ENCODE assay signal across 10 mouse cellular contexts in the genomic region with DNA sequence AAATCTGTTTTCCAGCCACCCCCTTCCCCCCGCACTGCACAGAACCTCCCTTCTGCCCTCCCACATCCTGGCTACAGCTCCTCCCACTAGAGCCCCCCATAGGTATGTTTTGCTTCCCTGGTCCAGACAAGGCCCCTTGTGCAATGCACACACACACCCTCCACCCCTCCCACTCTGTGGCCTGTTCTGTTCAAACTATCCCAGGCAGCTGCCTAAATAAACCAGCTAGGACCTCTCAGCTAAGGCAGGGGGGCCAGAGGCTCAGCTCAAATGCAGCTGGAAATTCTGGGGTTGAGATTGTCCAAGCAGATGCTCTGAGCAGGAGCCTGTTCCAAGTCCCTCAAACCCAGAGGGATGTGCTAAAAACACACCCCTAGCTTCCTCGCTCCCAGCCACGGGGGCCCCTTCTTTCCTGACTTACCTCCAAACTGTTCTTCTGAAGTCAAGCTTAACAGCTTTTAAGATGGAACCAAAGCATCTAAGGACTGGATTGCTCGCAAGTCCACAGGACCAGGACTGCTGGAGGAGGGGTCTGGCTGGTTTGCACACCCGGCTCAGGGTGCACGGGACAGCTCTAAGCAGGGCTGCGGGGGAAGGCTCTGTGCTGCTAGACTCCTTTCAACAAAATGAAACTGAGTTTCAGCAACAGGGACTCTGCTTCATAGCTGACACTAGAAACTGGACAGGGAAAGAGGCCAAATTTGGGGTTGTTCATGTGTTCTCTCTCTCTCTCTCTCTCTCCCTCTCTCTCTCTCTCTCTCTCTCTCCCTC. TPM values are rescaled to one million over a fixed set of nuclear protein-coding genes. Genes with fewer than 3 reads are reported as not detected.
DNase-seq lines count a peak whose midpoint lies in the region; ATAC-seq and TF ChIP-seq lines count a peak whose summit lies in the region.
"Had no signal": no experiment of that assay in that cellular context is flagged by ENCODE, and none has a peak within 500 bp of the region (broad histone marks: within the 10 kb centered on the region; RNA-seq: fewer than 3 reads in every experiment).

No protein-coding gene starts in this region.

- TF ChIP-seq CTCF in forebrain, postnatal 0 days (IDR thresholded peaks at IDR 0.05; ENCODE audit: low read depth) = no peak

- no peak overlapping the region for H3K4me3 ChIP-seq in forebrain, embryonic 10.5 days
- no peak overlapping the region for H3K4me3 ChIP-seq in forebrain, postnatal 0 days (ENCODE audit: low read depth, low read length)
- peak overlapping the region; percentile 19; the same call in 1 of the 2 replicates for H3K4me3 ChIP-seq in embryonic facial prominence, embryonic 11.5 days (ENCODE audit: low read depth, low read length)
- H3K4me3 ChIP-seq in heart, embryonic 14.5 days (ENCODE audit: control insufficient read depth in 1 of 2, insufficient read depth in 1 of 2, low read depth in 1 of 2, low read length in 2 of 2) = peak overlapping the region in 1 of 2 experiments; percentile 16; a peak in 2 of 4 replicates
- H3K4me3 ChIP-seq in limb, embryonic 11.5 days (ENCODE audit: low read depth, low read length) = peak overlapping the region; percentile 24
- H3K4me3 ChIP-seq in neural tube, embryonic 12.5 days = no peak overlapping the region
- H3K4me3 ChIP-seq: erythroblast, embryonic 14.5 days had no signal

- H3K36me3 ChIP-seq in forebrain, embryonic 10.5 days (replicated peaks) = no peaks in the 10 kb centered on the region
- no peaks in the 10 kb centered on the region for H3K36me3 ChIP-seq in forebrain, postnatal 0 days (ENCODE audit: insufficient read depth)
- no peaks in the 10 kb centered on the region for H3K36me3 ChIP-seq in embryonic facial prominence, embryonic 11.5 days (replicated peaks; ENCODE audit: control insufficient read depth, insufficient read depth, low read depth, low read length)
- H3K36me3 ChIP-seq in heart, embryonic 14.5 days (ENCODE audit: control insufficient read depth, insufficient read depth, low read length) = no peaks in the 10 kb centered on the region
- H3K36me3 ChIP-seq in limb, embryonic 11.5 days (ENCODE audit: control insufficient read depth, insufficient read depth, low read length) = peaks cover 2% of the 10 kb centered on the region; the same call in 1 of the 2 replicates
- no peaks in the 10 kb centered on the region for H3K36me3 ChIP-seq in neural tube, embryonic 12.5 days

- H3K9ac ChIP-seq in forebrain, postnatal 0 days = no peak overlapping the region
- H3K9ac ChIP-seq in embryonic facial prominence, embryonic 11.5 days (replicated peaks; ENCODE audit: low read length) = peak overlapping the region; percentile 45
- H3K9ac ChIP-seq in heart, embryonic 14.5 days (ENCODE audit: low read length) = no peak overlapping the region; the same call in 1 of the 2 replicates
- H3K9ac ChIP-seq in limb, embryonic 11.5 days (ENCODE audit: low read length) = peak overlapping the region; percentile 42
- 0 out of 2 replicates have a peak overlapping the region, but pooled peaks have one; percentile 8 for H3K9ac ChIP-seq in neural tube, embryonic 12.5 days

- H3K27ac ChIP-seq in forebrain, embryonic 10.5 days = peak overlapping the region; percentile 80
- H3K27ac ChIP-seq in forebrain, postnatal 0 days (ENCODE audit: low read depth, low read length) = no peak overlapping the region
- peak overlapping the region; percentile 85 for H3K27ac ChIP-seq in embryonic facial prominence, embryonic 11.5 days (replicated peaks; ENCODE audit: low read depth, low read length)
- H3K27ac ChIP-seq in heart, embryonic 14.5 days (replicated peaks in 1 of 2; ENCODE audit: control insufficient read depth in 1 of 2, insufficient read depth in 1 of 2, low read depth in 2 of 2, low read length in 2 of 2) = peak overlapping the region; percentile 74 to 78
- peak overlapping the region; percentile 92 for H3K27ac ChIP-seq in limb, embryonic 11.5 days (replicated peaks; ENCODE audit: low read depth, low read length)
- no peak overlapping the region; the same call in 1 of the 2 replicates for H3K27ac ChIP-seq in neural tube, embryonic 12.5 days

- 45% methylated on average over 7 of the region's 7 CpGs for WGBS in forebrain, embryonic 10.5 days
- 40% methylated on average over 7 of the region's 7 CpGs for WGBS in forebrain, postnatal 0 days
- WGBS in embryonic facial prominence, embryonic 11.5 days = 25% methylated on average over 7 of the region's 7 CpGs
- 34% methylated on average over 7 of the region's 7 CpGs for WGBS in heart, embryonic 14.5 days
- 18% methylated on average over 7 of the region's 7 CpGs for WGBS in limb, embryonic 11.5 days
- 47% methylated on average over 7 of the region's 7 CpGs for WGBS in neural tube, embryonic 12.5 days

- H3K4me1 ChIP-seq in forebrain, embryonic 10.5 days = peaks cover 44% of the 10 kb centered on the region
- no peaks in the 10 kb centered on the region for H3K4me1 ChIP-seq in forebrain, postnatal 0 days (ENCODE audit: insufficient read depth)
- H3K4me1 ChIP-seq in embryonic facial prominence, embryonic 11.5 days (ENCODE audit: control insufficient read depth, insufficient read depth, low read length) = peaks cover 16% of the 10 kb centered on the region
- H3K4me1 ChIP-seq in heart, embryonic 14.5 days (ENCODE audit: control insufficient read depth in 2 of 2, insufficient read depth in 2 of 2, low read length in 2 of 2) = peaks cover 30 to 34% of the 10 kb centered on the region in 2 experiments
- peaks cover 47% of the 10 kb centered on the region for H3K4me1 ChIP-seq in limb, embryonic 11.5 days (ENCODE audit: control insufficient read depth, insufficient read depth, low read length)
- peaks cover 9% of the 10 kb centered on the region for H3K4me1 ChIP-seq in neural tube, embryonic 12.5 days

- no peak for DNase-seq in forebrain, embryonic 10.5 days (ENCODE audit: extremely low spot score, low spot score)
- DNase-seq in forebrain, postnatal 0 days = no peak
- DNase-seq in embryonic facial prominence, embryonic 11.5 days (ENCODE audit: low spot score) = peak; percentile 76
- DNase-seq in limb, embryonic 11.5 days (ENCODE audit: low spot score) = peak; percentile 82

- no peak overlapping the region for H3K4me2 ChIP-seq in forebrain, postnatal 0 days (ENCODE audit: low read depth)
- H3K4me2 ChIP-seq in embryonic facial prominence, embryonic 11.5 days (ENCODE audit: low read depth, low read length) = peak overlapping the region; percentile 48
- peak overlapping the region; percentile 38 for H3K4me2 ChIP-seq in heart, embryonic 14.5 days (ENCODE audit: low read length)
- H3K4me2 ChIP-seq in limb, embryonic 11.5 days (ENCODE audit: low read depth, severe bottlenecking) = peak overlapping the region; percentile 47
- peak overlapping the region; percentile 42 for H3K4me2 ChIP-seq in neural tube, embryonic 12.5 days (replicated peaks)

- H3K27me3 ChIP-seq in forebrain, embryonic 10.5 days (ENCODE audit: poor library complexity, severe bottlenecking) = 0 out of 2 replicates have a peak, but pooled peaks cover 11% of the 10 kb centered on the region
- no peaks in the 10 kb centered on the region for H3K27me3 ChIP-seq in forebrain, postnatal 0 days (ENCODE audit: insufficient read depth, low read length)
- H3K27me3 ChIP-seq in embryonic facial prominence, embryonic 11.5 days (ENCODE audit: control insufficient read depth, insufficient read depth, low read length) = no peaks in the 10 kb centered on the region
- H3K27me3 ChIP-seq in heart, embryonic 14.5 days (ENCODE audit: control insufficient read depth, insufficient read depth, low read length) = no peaks in the 10 kb centered on the region
- no peaks in the 10 kb centered on the region for H3K27me3 ChIP-seq in limb, embryonic 11.5 days (ENCODE audit: control insufficient read depth, insufficient read depth, low read length)
- peaks cover 4% of the 10 kb centered on the region; the same call in 1 of the 2 replicates for H3K27me3 ChIP-seq in neural tube, embryonic 12.5 days (replicated peaks)

- H3K9me3 ChIP-seq in forebrain, embryonic 10.5 days = no peaks in the 10 kb centered on the region
- H3K9me3 ChIP-seq in forebrain, postnatal 0 days (ENCODE audit: low read length) = no peaks in the 10 kb centered on the region
- no peaks in the 10 kb centered on the region for H3K9me3 ChIP-seq in embryonic facial prominence, embryonic 11.5 days (replicated peaks; ENCODE audit: control insufficient read depth, low read length)
- H3K9me3 ChIP-seq in heart, embryonic 14.5 days (ENCODE audit: control insufficient read depth, low read length) = no peaks in the 10 kb centered on the region
- no peaks in the 10 kb centered on the region for H3K9me3 ChIP-seq in limb, embryonic 11.5 days (ENCODE audit: control insufficient read depth, low read length)
- no peaks in the 10 kb centered on the region for H3K9me3 ChIP-seq in neural tube, embryonic 12.5 days

- no peak; the same call in 1 of the 2 replicates for ATAC-seq in forebrain, postnatal 0 days
- ATAC-seq in embryonic facial prominence, embryonic 11.5 days (replicated peaks; ENCODE audit: insufficient number of reproducible peaks, low FRiP score, low TSS enrichment, low read depth) = peak; percentile 76
- peak; percentile 49 for ATAC-seq in heart, embryonic 14.5 days (ENCODE audit: insufficient number of reproducible peaks, insufficient read depth, low FRiP score, low read depth)
- peak; percentile 91 for ATAC-seq in limb, embryonic 11.5 days (ENCODE audit: insufficient number of reproducible peaks, low FRiP score, low TSS enrichment, low read depth)
- no peak for ATAC-seq in neural tube, embryonic 12.5 days (ENCODE audit: low FRiP score, low read depth)
- ATAC-seq in CD4-positive, CD25-positive, alpha-beta regulatory T cell, adult 4 months = no peak
- ATAC-seq in megakaryocyte-erythroid progenitor cell, adult 5-6 weeks (replicated peaks; ENCODE audit: low FRiP score, low TSS enrichment, poor library complexity, severe bottlenecking) = no peak

RNA-seq across cellular contexts. Expression of a gene that starts 40.1 kb away (rescaled TPM):
- 0.36 and 0.90 TPM in 2 replicates for polyA plus RNA-seq in forebrain, embryonic 10.5 days (2016; fragmentation: Nextera tagmentation; extraction: Ambion mirVana)
- total RNA-seq in forebrain, postnatal 0 days (2014; rRNA removed) = 0.38 and 3.0 TPM in 2 replicates
- 1.1 and 1.5 TPM in 2 replicates for polyA plus RNA-seq in forebrain, postnatal 0 days (2015; fragmentation: Nextera tagmentation; extraction: Ambion mirVana)
- polyA plus RNA-seq in embryonic facial prominence, embryonic 11.5 days (2014; fragmentation: Nextera tagmentation; extraction: Ambion mirVana) = 0.54 and 0.77 TPM in 2 replicates
- not detected in 2 replicates for polyA plus RNA-seq in heart, embryonic 14.5 days (2014; fragmentation: Nextera tagmentation; extraction: Ambion mirVana)
- polyA plus RNA-seq in limb, embryonic 11.5 days (2014; fragmentation: Nextera tagmentation; extraction: Ambion mirVana) = 0.17 TPM in 1 of 2 replicates, not detected in the other
- 0.70 and 1.3 TPM in 2 replicates for polyA plus RNA-seq in neural tube, embryonic 12.5 days (2016; fragmentation: Nextera tagmentation; extraction: Ambion mirVana)
- polyA plus RNA-seq in CD4-positive, CD25-positive, alpha-beta regulatory T cell, adult 4 months (2017; shearing (Covaris generic)) = not detected
- not detected in 2 replicates for total RNA-seq in megakaryocyte-erythroid progenitor cell, adult 5-6 weeks (2014; fragmentation: Nextera tagmentation)
- not detected in 2 replicates for total RNA-seq in megakaryocyte-erythroid progenitor cell, adult 5-6 weeks (2017)
- polyA plus RNA-seq: C2C12; erythroblast, embryonic 14.5 days had no signal

RNA-seq across cellular contexts. Expression of a gene that starts 45.4 kb away (rescaled TPM):
- 4.0 and 4.6 TPM in 2 replicates for polyA plus RNA-seq in forebrain, embryonic 10.5 days (2016; fragmentation: Nextera tagmentation; extraction: Ambion mirVana)
- 31.0 and 45.8 TPM in 2 replicates for total RNA-seq in forebrain, postnatal 0 days (2014; rRNA removed)
- 27.4 and 32.2 TPM in 2 replicates for polyA plus RNA-seq in forebrain, postnatal 0 days (2015; fragmentation: Nextera tagmentation; extraction: Ambion mirVana)
- polyA plus RNA-seq in embryonic facial prominence, embryonic 11.5 days (2014; fragmentation: Nextera tagmentation; extraction: Ambion mirVana) = 24.6 and 26.7 TPM in 2 replicates
- 10.5 and 15.6 TPM in 2 replicates for polyA plus RNA-seq in heart, embryonic 14.5 days (2014; fragmentation: Nextera tagmentation; extraction: Ambion mirVana)
- 30.8 and 37.6 TPM in 2 replicates for polyA plus RNA-seq in limb, embryonic 11.5 days (2014; fragmentation: Nextera tagmentation; extraction: Ambion mirVana)
- 48.7 and 51.6 TPM in 2 replicates for polyA plus RNA-seq in neural tube, embryonic 12.5 days (2016; fragmentation: Nextera tagmentation; extraction: Ambion mirVana)
- polyA plus RNA-seq in CD4-positive, CD25-positive, alpha-beta regulatory T cell, adult 4 months (2017; shearing (Covaris generic)) = 1 to 10 TPM in 1 of 2 experiments, under 1 TPM in 1; 0.77 to 1.2 TPM
- total RNA-seq in megakaryocyte-erythroid progenitor cell, adult 5-6 weeks (2014; fragmentation: Nextera tagmentation) = not detected in 2 replicates
- total RNA-seq in megakaryocyte-erythroid progenitor cell, adult 5-6 weeks (2017) = 0.27 TPM in 1 of 2 replicates, not detected in the other
- polyA plus RNA-seq: erythroblast, embryonic 14.5 days had no signal

RNA-seq across cellular contexts. Expression of a gene that starts 45.4 kb away (rescaled TPM):
- polyA plus RNA-seq in forebrain, embryonic 10.5 days (2016; fragmentation: Nextera tagmentation; extraction: Ambion mirVana) = 2.2 and 3.6 TPM in 2 replicates
- total RNA-seq in forebrain, postnatal 0 days (2014; rRNA removed) = 612 and 779 TPM in 2 replicates
- polyA plus RNA-seq in forebrain, postnatal 0 days (2015; fragmentation: Nextera tagmentation; extraction: Ambion mirVana) = 54.0 and 58.3 TPM in 2 replicates
- 5.4 and 5.8 TPM in 2 replicates for polyA plus RNA-seq in embryonic facial prominence, embryonic 11.5 days (2014; fragmentation: Nextera tagmentation; extraction: Ambion mirVana)
- not detected in 2 replicates for polyA plus RNA-seq in heart, embryonic 14.5 days (2014; fragmentation: Nextera tagmentation; extraction: Ambion mirVana)
- polyA plus RNA-seq in limb, embryonic 11.5 days (2014; fragmentation: Nextera tagmentation; extraction: Ambion mirVana) = 0.48 and 0.60 TPM in 2 replicates
- 13.8 and 15.4 TPM in 2 replicates for polyA plus RNA-seq in neural tube, embryonic 12.5 days (2016; fragmentation: Nextera tagmentation; extraction: Ambion mirVana)
- polyA plus RNA-seq in CD4-positive, CD25-positive, alpha-beta regulatory T cell, adult 4 months (2017; shearing (Covaris generic)) = not detected
- 0.07 TPM in 1 of 2 replicates, not detected in the other for total RNA-seq in megakaryocyte-erythroid progenitor cell, adult 5-6 weeks (2014; fragmentation: Nextera tagmentation)
- not detected in 2 replicates for total RNA-seq in megakaryocyte-erythroid progenitor cell, adult 5-6 weeks (2017)
- polyA plus RNA-seq: erythroblast, embryonic 14.5 days had no signal

Comparison
In these comparisons a context has a peak if more than half of its experiments do, and no peak if none do; other contexts are left out.
1. H3K27ac ChIP-seq: peak in forebrain, embryonic 10.5 days (single experiment), embryonic facial prominence, embryonic 11.5 days (single experiment), heart, embryonic 14.5 days (2 of 2) and limb, embryonic 11.5 days (single experiment); none in forebrain, postnatal 0 days (single experiment) and neural tube, embryonic 12.5 days (single experiment).
2. DNase-seq: peak in embryonic facial prominence, embryonic 11.5 days (single experiment) and limb, embryonic 11.5 days (single experiment); none in forebrain, embryonic 10.5 days (single experiment) and forebrain, postnatal 0 days (single experiment).
3. H3K4me3 ChIP-seq: peak in embryonic facial prominence, embryonic 11.5 days (single experiment) and limb, embryonic 11.5 days (single experiment); none in forebrain, embryonic 10.5 days (single experiment), forebrain, postnatal 0 days (single experiment) and neural tube, embryonic 12.5 days (single experiment).
4. ATAC-seq: peak in embryonic facial prominence, embryonic 11.5 days (single experiment), heart, embryonic 14.5 days (single experiment) and limb, embryonic 11.5 days (single experiment); none in forebrain, postnatal 0 days (single experiment), neural tube, embryonic 12.5 days (single experiment), CD4-positive, CD25-positive, alpha-beta regulatory T cell, adult 4 months (single experiment) and megakaryocyte-erythroid progenitor cell, adult 5-6 weeks (single experiment).
5. H3K9ac ChIP-seq: peak in embryonic facial prominence, embryonic 11.5 days (single experiment), limb, embryonic 11.5 days (single experiment) and neural tube, embryonic 12.5 days (single experiment); none in forebrain, postnatal 0 days (single experiment) and heart, embryonic 14.5 days (single experiment).